Mouse (Mus musculus): ENCODE results near the gene Ubr7.

GRCm38 (mm10) chr12:102772676-102773075, 14.9 kb downstream of the Ubr7 start:
- TF ChIP-seq CTCF (IDR thresholded peaks at IDR 0.05; ENCODE audit: low read depth) (no peak), EP300 (IDR thresholded peaks at IDR 0.05; ENCODE audit: low read depth) (no peak)
